Mouse (Mus musculus): ENCODE data around the gene Krt7. TPM values are rescaled to one million over a fixed set of nuclear protein-coding genes. Genes with fewer than 3 reads are reported as not detected.

Gene Krt7
- polyA plus RNA-seq, 1 experiment from 2014 or later: 13.7 TPM

GRCm38 (mm10) chr15:101394908-101395307, 15.9 kb upstream of the Krt7 start:
- WGBS: 53% methylated on average over 7 of the region's 7 CpGs
- ATAC-seq (ENCODE audit: insufficient number of reproducible peaks, insufficient read depth, low FRiP score, low read depth): no peak
- no peak overlapping the region for H3K4me3 ChIP-seq (ENCODE audit: control insufficient read depth in 1 of 2, insufficient read depth in 1 of 2, low read depth in 1 of 2, low read length in 2 of 2)

GRCm38 (mm10) chr15:101396466-101396865, 14.4 kb upstream of the Krt7 start:
- H3K27ac ChIP-seq (replicated peaks in 1 of 2; ENCODE audit: control insufficient read depth in 1 of 2, insufficient read depth in 1 of 2, low read depth in 2 of 2, low read length in 2 of 2): no peak overlapping the region
- H3K9ac ChIP-seq (ENCODE audit: low read length): no peak overlapping the region
- H3K9me3 ChIP-seq (ENCODE audit: control insufficient read depth, low read length): no peaks in the 10 kb centered on the region
- H3K36me3 ChIP-seq (ENCODE audit: control insufficient read depth, insufficient read depth, low read length): no peaks in the 10 kb centered on the region
- H3K27me3 ChIP-seq (ENCODE audit: control insufficient read depth, insufficient read depth, low read length): no peaks in the 10 kb centered on the region; the same call in 1 of the 2 replicates
- WGBS: 21% methylated on average over 7 of the region's 7 CpGs
- peaks cover 4 to 5% of the 10 kb centered on the region in 2 experiments; a peak in 2 of 4 replicates for H3K4me1 ChIP-seq (ENCODE audit: control insufficient read depth in 2 of 2, insufficient read depth in 2 of 2, low read length in 2 of 2)
- no peak overlapping the region for H3K4me3 ChIP-seq (ENCODE audit: control insufficient read depth in 1 of 2, insufficient read depth in 1 of 2, low read depth in 1 of 2, low read length in 2 of 2)
- ATAC-seq (ENCODE audit: insufficient number of reproducible peaks, insufficient read depth, low FRiP score, low read depth): no peak
- H3K4me2 ChIP-seq (ENCODE audit: low read length): no peak overlapping the region

More at GRCm38 (mm10) chr15:101394908-101395307, 15.9 kb upstream of the Krt7 start:
- Histone ChIP-seq H3K4me2 (ENCODE audit: low read length) (no peak overlapping the region), H3K27ac (replicated peaks in 1 of 2; ENCODE audit: control insufficient read depth in 1 of 2, insufficient read depth in 1 of 2, low read depth in 2 of 2, low read length in 2 of 2) (no peak overlapping the region), H3K9ac (ENCODE audit: low read length) (no peak overlapping the region), H3K4me1 (ENCODE audit: control insufficient read depth in 2 of 2, insufficient read depth in 2 of 2, low read length in 2 of 2) (peaks cover 4 to 5% of the 10 kb centered on the region in 2 experiments; a peak in 2 of 4 replicates), H3K9me3 (ENCODE audit: control insufficient read depth, low read length) (no peaks in the 10 kb centered on the region), H3K36me3 (ENCODE audit: control insufficient read depth, insufficient read depth, low read length) (no peaks in the 10 kb centered on the region), H3K27me3 (ENCODE audit: control insufficient read depth, insufficient read depth, low read length) (no peaks in the 10 kb centered on the region; the same call in 1 of the 2 replicates)

GRCm38 (mm10) chr15:101396921-101397320, 13.9 kb upstream of the Krt7 start:
- H3K27ac ChIP-seq (replicated peaks in 1 of 2; ENCODE audit: control insufficient read depth in 1 of 2, insufficient read depth in 1 of 2, low read depth in 2 of 2, low read length in 2 of 2): no peak overlapping the region
- no peaks in the 10 kb centered on the region for H3K36me3 ChIP-seq (ENCODE audit: control insufficient read depth, insufficient read depth, low read length)
- H3K27me3 ChIP-seq (ENCODE audit: control insufficient read depth, insufficient read depth, low read length): no peaks in the 10 kb centered on the region; the same call in 1 of the 2 replicates
- H3K9me3 ChIP-seq (ENCODE audit: control insufficient read depth, low read length): no peaks in the 10 kb centered on the region
- no peak for ATAC-seq (ENCODE audit: insufficient number of reproducible peaks, insufficient read depth, low FRiP score, low read depth)
- H3K4me1 ChIP-seq (ENCODE audit: control insufficient read depth in 2 of 2, insufficient read depth in 2 of 2, low read length in 2 of 2): peaks cover 4 to 5% of the 10 kb centered on the region in 2 experiments; a peak in 2 of 4 replicates
- WGBS: 81% methylated on average over 3 of the region's 3 CpGs
- no peak overlapping the region for H3K4me2 ChIP-seq (ENCODE audit: low read length)
- no peak overlapping the region for H3K9ac ChIP-seq (ENCODE audit: low read length)
- no peak overlapping the region for H3K4me3 ChIP-seq (ENCODE audit: control insufficient read depth in 1 of 2, insufficient read depth in 1 of 2, low read depth in 1 of 2, low read length in 2 of 2)

GRCm38 (mm10) chr15:101397683-101398082, 13.2 kb upstream of the Krt7 start:
- Histone ChIP-seq H3K27ac (replicated peaks in 1 of 2; ENCODE audit: control insufficient read depth in 1 of 2, insufficient read depth in 1 of 2, low read depth in 2 of 2, low read length in 2 of 2) (no peak overlapping the region), H3K27me3 (ENCODE audit: control insufficient read depth, insufficient read depth, low read length) (no peaks in the 10 kb centered on the region), H3K4me3 (ENCODE audit: control insufficient read depth in 1 of 2, insufficient read depth in 1 of 2, low read depth in 1 of 2, low read length in 2 of 2) (no peak overlapping the region), H3K9me3 (ENCODE audit: control insufficient read depth, low read length) (no peaks in the 10 kb centered on the region), H3K4me1 (ENCODE audit: control insufficient read depth in 2 of 2, insufficient read depth in 2 of 2, low read length in 2 of 2) (peaks cover 4 to 5% of the 10 kb centered on the region in 2 experiments; a peak in 2 of 4 replicates), H3K9ac (ENCODE audit: low read length) (no peak overlapping the region), H3K36me3 (ENCODE audit: control insufficient read depth, insufficient read depth, low read length) (no peaks in the 10 kb centered on the region), H3K4me2 (ENCODE audit: low read length) (no peak overlapping the region)
- no peak for ATAC-seq (ENCODE audit: insufficient number of reproducible peaks, insufficient read depth, low FRiP score, low read depth)
- WGBS: 64% methylated on average over 2 of the region's 2 CpGs

DNA sequence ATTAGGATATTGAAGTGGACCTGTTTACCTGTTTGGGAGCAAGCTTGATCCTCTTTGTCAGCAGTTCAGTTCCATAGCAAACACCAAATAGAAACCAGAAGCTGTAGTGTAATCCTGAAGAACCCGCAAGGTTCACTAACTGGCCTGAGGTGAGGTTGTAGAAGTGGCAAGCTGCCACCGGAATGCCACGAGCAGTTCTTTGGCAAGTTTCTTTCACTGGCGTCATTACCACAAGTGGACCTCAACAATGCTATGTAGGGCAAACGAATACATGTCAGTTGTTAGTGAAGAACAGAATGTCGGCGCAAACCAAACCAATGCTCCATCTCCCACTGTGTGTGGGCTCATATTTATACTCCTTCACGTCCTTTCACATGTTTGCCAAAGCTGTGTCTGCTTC, 12.6 kb upstream of the Krt7 start:
- ATAC-seq (ENCODE audit: insufficient number of reproducible peaks, insufficient read depth, low FRiP score, low read depth): no peak
- Histone ChIP-seq H3K4me1 (ENCODE audit: control insufficient read depth in 2 of 2, insufficient read depth in 2 of 2, low read length in 2 of 2) (peaks cover 4 to 5% of the 10 kb centered on the region in 2 experiments; a peak in 2 of 4 replicates), H3K4me3 (ENCODE audit: control insufficient read depth in 1 of 2, insufficient read depth in 1 of 2, low read depth in 1 of 2, low read length in 2 of 2) (no peak overlapping the region), H3K27ac (replicated peaks in 1 of 2; ENCODE audit: control insufficient read depth in 1 of 2, insufficient read depth in 1 of 2, low read depth in 2 of 2, low read length in 2 of 2) (no peak overlapping the region), H3K27me3 (ENCODE audit: control insufficient read depth, insufficient read depth, low read length) (no peaks in the 10 kb centered on the region), H3K36me3 (ENCODE audit: control insufficient read depth, insufficient read depth, low read length) (no peaks in the 10 kb centered on the region), H3K9ac (ENCODE audit: low read length) (no peak overlapping the region), H3K4me2 (ENCODE audit: low read length) (no peak overlapping the region), H3K9me3 (ENCODE audit: control insufficient read depth, low read length) (no peaks in the 10 kb centered on the region)
- WGBS: 79% methylated on average over 8 of the region's 8 CpGs

GRCm38 (mm10) chr15:101412188-101412587, 1.3 kb downstream of the Krt7 start:
- 28% methylated on average over 26 of the region's 31 CpGs for WGBS
- no peak for ATAC-seq (ENCODE audit: insufficient number of reproducible peaks, insufficient read depth, low FRiP score, low read depth)

GRCm38 (mm10) chr15:101413916-101414635, 3.2 kb downstream of the Krt7 start:
- peaks cover 6% of the 10 kb centered on the region in 2 experiments; a peak in 3 of 4 replicates for H3K4me1 ChIP-seq (ENCODE audit: control insufficient read depth in 2 of 2, insufficient read depth in 2 of 2, low read length in 2 of 2)
- WGBS: 46% methylated on average over 7 of the region's 7 CpGs
- no peak overlapping the region for H3K9ac ChIP-seq (ENCODE audit: low read length)
- ATAC-seq (ENCODE audit: insufficient number of reproducible peaks, insufficient read depth, low FRiP score, low read depth): no peak
- no peaks in the 10 kb centered on the region for H3K36me3 ChIP-seq (ENCODE audit: control insufficient read depth, insufficient read depth, low read length)
- H3K9me3 ChIP-seq (ENCODE audit: control insufficient read depth, low read length): no peaks in the 10 kb centered on the region
- peaks cover 36% of the 10 kb centered on the region for H3K27me3 ChIP-seq (ENCODE audit: control insufficient read depth, insufficient read depth, low read length)
- no peak overlapping the region for H3K27ac ChIP-seq (replicated peaks in 1 of 2; ENCODE audit: control insufficient read depth in 1 of 2, insufficient read depth in 1 of 2, low read depth in 2 of 2, low read length in 2 of 2)
- H3K4me3 ChIP-seq (ENCODE audit: control insufficient read depth in 1 of 2, insufficient read depth in 1 of 2, low read depth in 1 of 2, low read length in 2 of 2): no peak overlapping the region
- no peak overlapping the region for H3K4me2 ChIP-seq (ENCODE audit: low read length)

More at GRCm38 (mm10) chr15:101412188-101412587, 1.3 kb downstream of the Krt7 start:
- Histone ChIP-seq H3K4me3 (ENCODE audit: control insufficient read depth in 1 of 2, insufficient read depth in 1 of 2, low read depth in 1 of 2, low read length in 2 of 2) (no peak overlapping the region; a peak in 1 of 4 replicates), H3K4me1 (ENCODE audit: control insufficient read depth in 2 of 2, insufficient read depth in 2 of 2, low read length in 2 of 2) (peaks cover 6% of the 10 kb centered on the region in 2 experiments; a peak in 3 of 4 replicates), H3K9ac (ENCODE audit: low read length) (no peak overlapping the region; the same call in 1 of the 2 replicates), H3K27ac (replicated peaks in 1 of 2; ENCODE audit: control insufficient read depth in 1 of 2, insufficient read depth in 1 of 2, low read depth in 2 of 2, low read length in 2 of 2) (no peak overlapping the region), H3K36me3 (ENCODE audit: control insufficient read depth, insufficient read depth, low read length) (no peaks in the 10 kb centered on the region), H3K4me2 (ENCODE audit: low read length) (no peak overlapping the region), H3K9me3 (ENCODE audit: control insufficient read depth, low read length) (no peaks in the 10 kb centered on the region), H3K27me3 (ENCODE audit: control insufficient read depth, insufficient read depth, low read length) (peaks cover 36% of the 10 kb centered on the region)
